Mouse (Mus musculus) T-cell, adult 2 months (primary cell): ENCODE measurements around the gene Camsap2.

Experiments
- DNase-seq: peaks from one replicate; pipeline ENCODE4 v3.0.0; 2022; ENCODE audit warnings: low spot score

Camsap2 gene

DNA sequence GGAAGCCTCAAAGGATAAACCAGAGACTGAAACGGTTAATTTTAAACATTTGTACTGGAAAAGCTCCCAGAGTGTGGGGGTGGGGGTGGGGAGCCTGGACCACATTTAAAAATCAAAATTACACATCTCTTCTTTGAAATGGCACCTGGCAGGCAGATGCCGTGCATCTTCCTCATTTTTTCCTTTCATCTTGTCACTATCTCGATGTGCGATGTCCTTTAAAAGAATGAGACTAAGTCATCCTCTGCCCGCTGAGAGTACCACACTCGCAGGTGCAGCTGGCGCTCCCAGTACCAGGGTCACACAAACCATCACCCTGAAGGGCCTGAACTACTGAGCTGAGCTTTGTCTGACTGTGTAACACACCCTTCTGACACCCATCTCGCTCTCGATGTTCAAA, 87.4 kb downstream of the Camsap2 start:
- DNase-seq, result no peak

GRCm38 (mm10) chr1:136255657-136256056, 90.2 kb downstream of the Camsap2 start:
- no peak for DNase-seq

DNA sequence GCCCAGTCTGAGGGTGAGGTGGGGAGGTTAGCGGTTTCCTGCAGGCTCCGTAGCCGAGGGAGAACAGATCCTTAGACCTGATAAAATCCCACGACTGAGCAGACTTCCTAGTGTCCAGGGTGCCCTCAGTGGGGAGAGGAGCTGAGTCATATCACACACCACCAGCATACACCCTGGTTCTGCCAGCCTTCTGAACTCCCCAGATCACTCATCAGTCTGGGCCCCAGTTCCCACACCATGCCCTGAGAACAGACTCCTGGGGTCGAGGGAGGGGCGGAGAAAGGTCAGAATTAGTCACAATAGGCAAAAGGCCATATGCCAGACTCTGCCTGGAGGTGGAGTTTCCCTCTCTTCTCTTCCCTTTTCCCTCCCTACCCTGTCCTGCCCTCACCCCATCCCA, 90.7 kb downstream of the Camsap2 start:
- DNase-seq, result no peak

GRCm38 (mm10) chr1:136254503-136255065, 91.3 kb downstream of the Camsap2 start:
- DNase-seq, result no peak

- no peak for DNase-seq
Measured at GRCm38 (mm10) chr1:136253472-136253871, 92.4 kb downstream of the Camsap2 start.

GRCm38 (mm10) chr1:136249662-136250061, 96.2 kb downstream of the Camsap2 start:
- no peak for DNase-seq

DNA sequence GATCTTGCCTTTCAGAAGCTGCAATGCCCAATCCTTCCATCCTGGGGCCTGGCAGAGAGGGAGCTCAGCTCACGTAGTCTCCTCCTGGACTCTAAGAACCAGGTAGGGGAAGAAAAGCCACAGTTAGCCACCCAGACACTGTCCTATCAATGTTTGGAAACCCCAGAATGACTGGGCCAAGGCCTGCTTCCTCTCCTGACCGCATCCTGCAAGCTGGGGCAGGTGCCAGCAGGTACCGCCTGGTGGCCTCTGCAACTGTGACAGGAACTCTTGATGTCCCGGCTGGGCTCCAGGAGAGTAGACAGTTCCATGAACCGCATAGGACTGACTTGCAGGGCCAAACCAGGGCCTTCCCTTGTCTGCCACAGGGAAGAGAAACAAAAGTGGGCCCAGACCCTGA, 98.5 kb downstream of the Camsap2 start:
- DNase-seq, result no peak

GRCm38 (mm10) chr1:136244469-136244868, 101.4 kb downstream of the Camsap2 start:
- no peak for DNase-seq

DNA sequence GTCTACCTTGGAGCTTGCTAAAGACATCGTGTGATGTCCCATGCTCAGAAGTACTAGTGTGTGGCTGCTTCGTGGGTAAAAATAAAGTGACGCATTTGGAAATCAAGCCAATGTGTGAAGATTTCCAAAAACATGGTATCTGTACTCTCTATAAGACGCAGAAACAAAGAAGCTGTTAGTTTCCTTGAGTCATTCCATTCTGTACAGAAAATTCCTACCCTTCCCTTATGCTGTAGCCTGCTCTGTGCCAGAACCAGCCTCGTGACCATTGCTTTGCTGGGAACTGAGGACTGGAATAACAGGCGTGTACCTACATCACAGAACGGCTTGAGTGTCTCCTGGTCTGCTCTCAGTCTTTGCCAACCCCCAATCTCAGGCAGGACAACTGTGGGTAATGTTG, 104.1 kb downstream of the Camsap2 start:
- no peak for DNase-seq

DNA sequence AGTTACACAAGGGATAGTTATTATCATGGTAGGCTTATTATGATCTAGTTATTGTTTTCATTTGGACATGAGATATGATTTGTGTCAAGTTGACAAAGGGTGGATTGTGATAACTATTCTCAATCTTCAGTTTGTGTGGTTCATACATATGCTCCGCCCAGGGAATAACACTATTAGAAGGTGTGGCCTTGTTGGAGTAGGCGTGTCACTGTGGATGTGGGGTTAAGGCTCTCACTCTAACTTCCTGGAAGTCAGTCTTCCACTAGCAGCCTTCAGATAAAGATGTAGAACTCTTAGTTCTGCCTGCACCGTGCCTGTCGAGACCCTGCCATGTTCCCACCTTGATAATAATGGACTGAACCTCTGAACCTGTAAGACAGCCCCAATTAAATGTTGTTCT, 107.4 kb downstream of the Camsap2 start:
- no peak for DNase-seq

- no peak for DNase-seq
Measured at GRCm38 (mm10) chr1:136234595-136235092, 111.3 kb downstream of the Camsap2 start.

DNA sequence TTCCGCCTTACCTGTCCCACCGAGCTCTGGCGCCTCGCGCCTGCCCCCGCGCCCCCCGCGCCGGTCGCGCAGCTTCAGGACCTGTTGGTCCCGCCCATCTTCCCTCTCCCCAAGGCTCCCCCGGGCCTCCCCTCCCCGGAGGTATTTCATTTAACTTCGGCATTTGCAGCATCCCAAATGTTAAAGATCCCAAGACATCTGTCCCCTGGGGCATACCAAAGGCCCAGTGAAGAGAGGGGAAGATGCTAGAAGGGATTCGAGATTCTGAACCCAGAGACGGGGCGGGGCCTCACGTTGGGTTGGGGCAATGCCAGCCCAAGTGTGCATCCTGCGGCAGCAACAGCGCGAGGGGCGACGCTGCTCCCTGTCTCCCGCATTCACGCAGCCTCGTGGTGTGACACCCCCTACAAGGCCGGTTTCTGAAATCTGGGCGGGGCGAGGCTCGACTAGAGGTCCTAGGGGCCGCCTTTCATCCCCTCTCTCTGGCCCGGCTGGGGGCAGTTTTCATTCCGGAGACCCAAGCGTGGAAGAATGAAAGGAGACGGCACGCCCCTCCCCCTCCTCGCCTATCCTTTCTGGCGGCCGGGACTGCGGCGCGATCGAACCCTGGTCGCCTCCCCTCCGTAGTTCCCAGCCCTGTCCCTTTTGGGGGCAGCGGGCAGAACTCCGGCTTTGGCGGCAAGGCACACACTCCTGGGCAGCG, 111.9 kb downstream of the Camsap2 start, which contains the start of gene Inava:
Gene Inava, minus strand, starts transcription at position 373 of the 703 bp plus-strand sequence.
- DNase-seq, result peak; percentile 29

DNA sequence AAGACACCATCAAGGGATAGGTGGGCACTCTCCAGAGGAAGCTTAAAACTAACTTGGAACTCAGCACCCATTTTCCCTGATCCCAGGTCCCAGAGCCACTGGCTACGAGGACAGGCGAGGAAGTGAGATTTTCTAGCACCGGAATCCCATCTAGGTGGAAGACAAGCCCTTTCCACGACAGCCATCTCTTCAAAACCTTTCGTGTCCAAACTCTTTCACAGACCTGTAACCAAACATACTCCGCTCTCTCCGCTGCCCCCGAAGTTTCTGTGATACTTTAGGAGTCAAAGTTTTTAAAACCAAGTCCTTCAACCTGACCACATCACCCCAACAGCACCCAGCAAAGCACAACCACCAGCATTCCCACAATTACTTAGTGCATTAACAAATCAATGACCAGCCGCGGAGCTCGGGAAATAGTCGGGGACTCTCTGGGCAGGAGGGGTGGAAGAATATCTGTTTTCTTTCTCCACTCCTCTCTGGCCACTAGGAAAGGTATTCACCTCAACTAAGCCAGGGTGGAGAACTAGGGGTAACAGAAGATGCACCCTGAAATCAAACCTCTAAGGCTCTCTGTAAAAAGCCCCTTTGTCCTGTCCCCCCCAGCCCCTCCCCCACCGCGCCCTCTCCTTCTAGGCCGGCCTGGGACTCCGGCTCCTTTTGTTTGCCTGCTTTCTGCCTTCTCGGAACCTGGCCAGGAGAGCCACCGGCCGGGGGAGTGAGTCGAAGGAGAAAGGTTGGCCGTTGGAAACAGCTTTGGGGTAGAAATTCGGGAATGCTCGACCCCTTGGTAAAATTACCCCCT, 112.7 kb downstream of the Camsap2 start:
- DNase-seq, result no peak

GRCm38 (mm10) chr1:136232285-136232926, 113.5 kb downstream of the Camsap2 start:
- no peak for DNase-seq

- DNase-seq, result no peak
Measured at GRCm38 (mm10) chr1:136231596-136231995, 114.3 kb downstream of the Camsap2 start.

- DNase-seq, result no peak
Measured at GRCm38 (mm10) chr1:136230201-136230600, 115.7 kb downstream of the Camsap2 start.

DNA sequence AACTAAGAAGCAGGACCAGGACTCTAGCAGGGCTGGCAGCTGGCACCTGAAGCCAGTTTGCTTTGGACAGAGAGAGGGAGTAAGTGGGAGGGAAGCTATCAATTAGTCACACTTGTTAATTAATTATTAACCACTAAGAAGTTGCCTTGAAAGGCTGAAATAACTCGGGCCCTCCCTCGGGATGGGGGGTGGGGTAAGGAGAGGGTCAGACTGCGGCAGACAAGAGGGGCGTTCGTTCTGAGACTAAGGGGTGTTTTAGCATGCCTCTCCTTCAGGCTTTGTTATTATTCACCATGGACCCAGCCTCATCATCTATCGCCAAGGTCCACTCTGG, 116.9 kb downstream of the Camsap2 start:
- DNase-seq, result no peak

- no peak for DNase-seq
Measured at GRCm38 (mm10) chr1:136228328-136229039, 117.4 kb downstream of the Camsap2 start.

DNA sequence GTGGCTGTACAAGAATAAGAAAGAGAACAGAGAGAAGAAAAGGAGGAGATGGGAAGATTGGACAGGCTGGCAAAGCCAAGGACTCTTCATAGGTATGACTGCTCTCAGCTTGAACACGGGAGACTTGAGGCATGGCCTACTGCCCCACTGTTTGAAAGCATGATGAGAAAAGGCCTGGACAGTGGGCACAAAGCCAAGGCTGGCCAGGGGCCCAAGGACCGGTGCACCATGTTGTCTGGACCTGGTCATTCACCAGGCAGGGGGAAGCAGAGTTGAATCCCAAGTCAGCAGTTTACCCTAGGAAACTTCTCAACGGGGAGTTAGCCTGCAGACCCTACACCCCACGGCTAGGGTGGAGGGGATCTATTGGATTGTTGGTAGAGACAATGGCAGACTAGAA, 118.0 kb downstream of the Camsap2 start:
- no peak for DNase-seq

- no peak for DNase-seq
Measured at GRCm38 (mm10) chr1:136226626-136227025, 119.3 kb downstream of the Camsap2 start.

- DNase-seq, result no peak
Measured at GRCm38 (mm10) chr1:136225846-136226245, 120.1 kb downstream of the Camsap2 start.
